In the genomic region with DNA sequence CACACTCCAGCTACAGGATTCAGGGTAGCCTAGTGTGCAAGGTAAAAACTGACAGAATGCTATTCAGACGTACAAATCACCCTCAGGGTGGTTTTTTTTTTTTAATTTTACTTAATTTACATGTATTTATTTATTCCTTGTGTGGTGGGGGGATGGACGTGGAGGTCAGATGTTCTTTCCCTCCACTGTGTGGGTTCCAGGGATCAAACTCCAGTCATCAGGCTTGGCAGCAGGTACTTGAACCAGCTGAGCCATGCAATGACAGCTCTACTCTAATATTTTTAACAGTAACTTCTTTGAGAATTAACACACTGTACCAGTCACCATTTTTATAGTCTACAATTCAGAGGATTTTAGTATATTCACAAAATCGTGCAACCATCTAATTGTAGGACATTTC, we compare ENCODE assay signal across 11 mouse cellular contexts.
DNase-seq lines count a peak whose midpoint lies in the region; ATAC-seq and TF ChIP-seq lines count a peak whose summit lies in the region.
"Had no signal": no experiment of that assay in that cellular context is flagged by ENCODE, and none has a peak within 500 bp of the region (broad histone marks: within the 10 kb centered on the region; RNA-seq: fewer than 3 reads in every experiment).

No protein-coding gene starts in this region.

- WGBS in forebrain, embryonic 15.5 days, result 57% methylated on average over 3 of the region's 3 CpGs
- 56% methylated on average over 3 of the region's 3 CpGs for WGBS in forebrain, embryonic 14.5 days
- whole genome bisulfite sequencing in hindbrain, postnatal 0 days, result 62% methylated on average over 3 of the region's 3 CpGs
- WGBS in hindbrain, embryonic 16.5 days, result 62% methylated on average over 3 of the region's 3 CpGs
- WGBS in neural tube, embryonic 13.5 days, result 58% methylated on average over 3 of the region's 3 CpGs
- 59% methylated on average over 3 of the region's 3 CpGs for WGBS in stomach, postnatal 0 days

- H3K36me3 ChIP-seq in forebrain, embryonic 15.5 days, result no peaks in the 10 kb centered on the region
- no peaks in the 10 kb centered on the region for H3K36me3 ChIP-seq in forebrain, embryonic 14.5 days (ENCODE audit: control insufficient read depth, insufficient read depth, low read length)
- no peaks in the 10 kb centered on the region for H3K36me3 ChIP-seq in hindbrain, postnatal 0 days (ENCODE audit: insufficient read depth, low read length)
- H3K36me3 ChIP-seq in hindbrain, embryonic 16.5 days (ENCODE audit: control insufficient read depth, insufficient read depth, low read length), result no peaks in the 10 kb centered on the region
- no peaks in the 10 kb centered on the region for H3K36me3 ChIP-seq in neural tube, embryonic 13.5 days
- H3K36me3 ChIP-seq in stomach, postnatal 0 days (ENCODE audit: control insufficient read depth, insufficient read depth, low read length), result no peaks in the 10 kb centered on the region

- H3K27me3 ChIP-seq in forebrain, embryonic 15.5 days, result no peaks in the 10 kb centered on the region
- no peaks in the 10 kb centered on the region for H3K27me3 ChIP-seq in forebrain, embryonic 14.5 days (replicated peaks; ENCODE audit: control insufficient read depth, insufficient read depth, low read length)
- H3K27me3 ChIP-seq in hindbrain, postnatal 0 days (ENCODE audit: insufficient read depth, low read length), result no peaks in the 10 kb centered on the region
- H3K27me3 ChIP-seq in hindbrain, embryonic 16.5 days (replicated peaks; ENCODE audit: control insufficient read depth, insufficient read depth, low read length), result no peaks in the 10 kb centered on the region
- H3K27me3 ChIP-seq in neural tube, embryonic 13.5 days, result no peaks in the 10 kb centered on the region
- H3K27me3 ChIP-seq in stomach, postnatal 0 days (ENCODE audit: control insufficient read depth, insufficient read depth, low read length), result no peaks in the 10 kb centered on the region

- peak overlapping the region; percentile 53; the same call in 1 of the 2 replicates for H3K27ac ChIP-seq in forebrain, embryonic 15.5 days (replicated peaks)
- no peak overlapping the region for H3K27ac ChIP-seq in forebrain, embryonic 14.5 days (ENCODE audit: low read depth, low read length)
- H3K27ac ChIP-seq in hindbrain, postnatal 0 days, result peak overlapping the region; percentile 11; the same call in 1 of the 2 replicates
- no peak overlapping the region for H3K27ac ChIP-seq in hindbrain, embryonic 16.5 days (ENCODE audit: low read depth, low read length)
- H3K27ac ChIP-seq in neural tube, embryonic 13.5 days (replicated peaks), result peak overlapping the region; percentile 29; the same call in 1 of the 2 replicates
- peak overlapping the region; percentile 49; the same call in 1 of the 2 replicates for H3K27ac ChIP-seq in stomach, postnatal 0 days (replicated peaks)

- no peak overlapping the region for H3K4me2 ChIP-seq in forebrain, embryonic 15.5 days (replicated peaks)
- H3K4me2 ChIP-seq in forebrain, embryonic 14.5 days (ENCODE audit: low read length), result no peak overlapping the region
- H3K4me2 ChIP-seq in hindbrain, postnatal 0 days (ENCODE audit: low read depth, low read length), result no peak overlapping the region
- no peak overlapping the region for H3K4me2 ChIP-seq in hindbrain, embryonic 16.5 days (ENCODE audit: low read length)
- H3K4me2 ChIP-seq in neural tube, embryonic 13.5 days, result no peak overlapping the region
- H3K4me2 ChIP-seq in stomach, postnatal 0 days (replicated peaks; ENCODE audit: low read depth), result no peak overlapping the region
- H3K4me2 ChIP-seq: liver, embryonic 11.5 days had no signal

- H3K4me1 ChIP-seq in forebrain, embryonic 15.5 days, result peaks cover 52% of the 10 kb centered on the region
- peaks cover 36% of the 10 kb centered on the region for H3K4me1 ChIP-seq in forebrain, embryonic 14.5 days (ENCODE audit: control insufficient read depth, insufficient read depth, low read length)
- peaks cover 13% of the 10 kb centered on the region for H3K4me1 ChIP-seq in hindbrain, postnatal 0 days (ENCODE audit: insufficient read depth, low read length)
- H3K4me1 ChIP-seq in hindbrain, embryonic 16.5 days (ENCODE audit: control insufficient read depth, insufficient read depth, low read depth, low read length), result peaks cover 31% of the 10 kb centered on the region
- H3K4me1 ChIP-seq in neural tube, embryonic 13.5 days (replicated peaks), result peaks cover 52% of the 10 kb centered on the region
- peaks cover 3% of the 10 kb centered on the region; the same call in 1 of the 2 replicates for H3K4me1 ChIP-seq in stomach, postnatal 0 days (replicated peaks; ENCODE audit: control insufficient read depth, insufficient read depth)

- DNase-seq in forebrain, embryonic 14.5 days (ENCODE audit: low spot score), result no peak
- no peak for DNase-seq in hindbrain, postnatal 0 days (ENCODE audit: low spot score)
- no peak for DNase-seq in neural tube, embryonic 10.5 days (ENCODE audit: extremely low spot score, low spot score)
- DNase-seq in stomach, postnatal 0 days (ENCODE audit: low spot score), result no peak
- DNase-seq in retina, embryonic 14.5 days (ENCODE audit: low spot score), result no peak
- DNase-seq: cerebellum, adult 8-10 months; thymus, postnatal 36 days had no signal

- no peak for TF ChIP-seq EP300 in stomach, postnatal 0 days (optimal IDR thresholded peaks at IDR 0.05)

- ATAC-seq in forebrain, embryonic 15.5 days (replicated peaks), result no peak
- no peak for ATAC-seq in forebrain, embryonic 14.5 days
- ATAC-seq in hindbrain, postnatal 0 days, result no peak
- ATAC-seq in hindbrain, embryonic 16.5 days, result no peak
- no peak for ATAC-seq in neural tube, embryonic 13.5 days (ENCODE audit: low read depth)
- no peak for ATAC-seq in stomach, postnatal 0 days (ENCODE audit: low FRiP score, low TSS enrichment)

- H3K9me3 ChIP-seq in forebrain, embryonic 15.5 days, result no peaks in the 10 kb centered on the region
- H3K9me3 ChIP-seq in forebrain, embryonic 14.5 days (replicated peaks; ENCODE audit: control insufficient read depth, low read length), result no peaks in the 10 kb centered on the region
- H3K9me3 ChIP-seq in hindbrain, postnatal 0 days (ENCODE audit: low read length), result no peaks in the 10 kb centered on the region
- H3K9me3 ChIP-seq in hindbrain, embryonic 16.5 days (ENCODE audit: control insufficient read depth, low read length), result no peaks in the 10 kb centered on the region
- H3K9me3 ChIP-seq in neural tube, embryonic 13.5 days, result no peaks in the 10 kb centered on the region
- no peaks in the 10 kb centered on the region for H3K9me3 ChIP-seq in stomach, postnatal 0 days (ENCODE audit: control insufficient read depth, low read length)

- H3K4me3 ChIP-seq in forebrain, embryonic 15.5 days, result no peak overlapping the region
- no peak overlapping the region for H3K4me3 ChIP-seq in forebrain, embryonic 14.5 days (ENCODE audit: low read depth, low read length)
- H3K4me3 ChIP-seq in hindbrain, postnatal 0 days (ENCODE audit: low read length), result no peak overlapping the region
- no peak overlapping the region for H3K4me3 ChIP-seq in hindbrain, embryonic 16.5 days (ENCODE audit: low read length)
- no peak overlapping the region for H3K4me3 ChIP-seq in neural tube, embryonic 13.5 days
- no peak overlapping the region for H3K4me3 ChIP-seq in stomach, postnatal 0 days (ENCODE audit: low read depth, low read length)

- TF ChIP-seq CTCF in hindbrain, postnatal 0 days (IDR thresholded peaks at IDR 0.05; ENCODE audit: low read depth), result no peak
- TF ChIP-seq CTCF in stomach, postnatal 0 days (IDR thresholded peaks at IDR 0.05; ENCODE audit: low read depth), result no peak

- H3K9ac ChIP-seq in forebrain, embryonic 15.5 days (replicated peaks), result no peak overlapping the region
- no peak overlapping the region for H3K9ac ChIP-seq in forebrain, embryonic 14.5 days (ENCODE audit: low read length)
- no peak overlapping the region for H3K9ac ChIP-seq in hindbrain, postnatal 0 days (replicated peaks; ENCODE audit: low read length)
- H3K9ac ChIP-seq in hindbrain, embryonic 16.5 days (ENCODE audit: low read depth, low read length), result no peak overlapping the region
- H3K9ac ChIP-seq in neural tube, embryonic 13.5 days, result no peak overlapping the region
- H3K9ac ChIP-seq in stomach, postnatal 0 days (ENCODE audit: low read length), result no peak overlapping the region

Comparison
In these comparisons a context has a peak if more than half of its experiments do, and no peak if none do; other contexts are left out.
1. H3K27ac ChIP-seq: peak in forebrain, embryonic 15.5 days (single experiment), hindbrain, postnatal 0 days (single experiment), neural tube, embryonic 13.5 days (single experiment) and stomach, postnatal 0 days (single experiment); none in forebrain, embryonic 14.5 days (single experiment) and hindbrain, embryonic 16.5 days (single experiment).